Mouse (Mus musculus) MEL-GATA-1-ER (cell line): ENCODE measurements at regions not wholly inside any gene's neighbourhood (a gene's known extent, or its start where the extent isn't known, plus 50 kb on each side); places are given as distances from the start of the nearest gene placed in this dataset.

Experiments used
- DNase-seq: peaks from one replicate; pipeline ENCODE4 v3.0.0-alpha.2; 2012; ENCODE audit warnings: low read depth; ENCODE audit errors: extremely low read depth

- DNase-seq: no peak
Measured at GRCm38 (mm10) chr4:8919366-8919984, 680.6 kb upstream of the Car8 start.
